Mouse (Mus musculus) embryonic facial prominence, embryonic 15.5 days (tissue): Measurements from ENCODE around the gene Ptgfrn. TPM values are rescaled to one million over a fixed set of nuclear protein-coding genes. Genes with fewer than 3 reads are reported as not detected.

Source experiments
- ATAC-seq: fragments of 200-750 bp; cut with Nextera tagmentation; 2 replicates; pipeline ENCODE4 v1.8.0; 2017; ENCODE audit warnings: low read depth, moderate TSS enrichment; ENCODE audit not compliant: insufficient number of reproducible peaks, low FRiP score, low TSS enrichment
- H3K27ac ChIP-seq: fragments of 300-500 bp; sonication (generic); replicated peaks from 2 replicates; pipeline ENCODE4 v1.5.1; 2015; ENCODE audit warnings: mild to moderate bottlenecking, inconsistent platforms
- H3K27me3 ChIP-seq: fragments of 300-500 bp; sonication (generic); 2 replicates; pipeline ENCODE4 v1.6.1; 2015; ENCODE audit warnings: inconsistent platforms
- H3K36me3 ChIP-seq: fragments of 300-500 bp; sonication (generic); 2 replicates; pipeline ENCODE4 v1.6.1; 2015; ENCODE audit warnings: mild to moderate bottlenecking, inconsistent platforms
- H3K4me1 ChIP-seq: fragments of 300-500 bp; sonication (generic); 2 replicates; pipeline ENCODE4 v1.6.1; 2015; ENCODE audit warnings: inconsistent platforms
- H3K4me2 ChIP-seq: fragments of 300-500 bp; sonication (generic); replicated peaks from 2 replicates; pipeline ENCODE4 v1.6.1; 2015; ENCODE audit warnings: mild to moderate bottlenecking, inconsistent platforms
- H3K4me3 ChIP-seq: fragments of 300-500 bp; sonication (generic); replicated peaks from 2 replicates; pipeline ENCODE4 v1.5.1; 2015; ENCODE audit warnings: mild to moderate bottlenecking, inconsistent platforms
- H3K9ac ChIP-seq: fragments of 300-500 bp; sonication (generic); 2 replicates; pipeline ENCODE4 v1.6.1; 2015; ENCODE audit warnings: inconsistent platforms
- H3K9me3 ChIP-seq: fragments of 300-500 bp; sonication (generic); replicated peaks from 2 replicates; pipeline ENCODE4 v1.6.1; 2016; ENCODE audit warnings: inconsistent platforms
- WGBS: fragments of 180-500 bp; shearing (Covaris S2); methylation state at CpG from one replicate; pipeline ENCODE4 v1.1.7; 2015; 5-methylcytosine and 5-hydroxymethylcytosine counted together
- polyA plus RNA-seq: library from polyadenylated mRNA; unstranded; fragments of >200 nt; fragmentation: Nextera tagmentation; extraction: Ambion mirVana; gene quantifications from 2 replicates; pipeline ENCODE4 v1.2.1, GENCODE M21; 2015

Ptgfrn gene
- polyA plus RNA-seq, 1 experiment from 2014 or later = 7.4 TPM

DNA sequence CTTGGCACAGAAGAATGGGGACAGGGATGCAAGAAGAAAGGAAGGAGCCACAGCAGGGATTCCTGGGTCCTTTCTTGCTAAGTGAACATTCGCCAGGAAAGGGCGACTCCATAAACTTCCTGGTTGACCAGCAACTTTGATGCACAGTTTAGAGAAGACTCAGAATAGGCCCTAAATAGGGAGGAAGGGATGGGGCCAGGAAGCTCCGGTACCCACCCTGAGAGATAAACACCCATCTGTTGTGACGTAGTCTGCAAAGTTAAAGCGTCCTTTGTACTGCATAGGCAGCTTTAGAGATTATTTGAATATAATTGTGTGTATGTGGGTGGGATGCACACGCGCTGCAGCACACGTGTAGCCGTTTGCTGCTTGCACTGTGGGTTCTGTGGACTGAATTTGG is 75.6 kb downstream of the Ptgfrn start:
- no peak overlapping the region for H3K9ac ChIP-seq
- no peak overlapping the region for H3K4me2 ChIP-seq
- H3K4me3 ChIP-seq = no peak overlapping the region
- no peaks in the 10 kb centered on the region for H3K36me3 ChIP-seq
- 87% methylated on average over 9 of the region's 9 CpGs for WGBS
- H3K27me3 ChIP-seq = no peaks in the 10 kb centered on the region
- H3K4me1 ChIP-seq = peaks cover 25% of the 10 kb centered on the region
- H3K9me3 ChIP-seq = no peaks in the 10 kb centered on the region
- H3K27ac ChIP-seq = no peak overlapping the region
- no peak for ATAC-seq

DNA sequence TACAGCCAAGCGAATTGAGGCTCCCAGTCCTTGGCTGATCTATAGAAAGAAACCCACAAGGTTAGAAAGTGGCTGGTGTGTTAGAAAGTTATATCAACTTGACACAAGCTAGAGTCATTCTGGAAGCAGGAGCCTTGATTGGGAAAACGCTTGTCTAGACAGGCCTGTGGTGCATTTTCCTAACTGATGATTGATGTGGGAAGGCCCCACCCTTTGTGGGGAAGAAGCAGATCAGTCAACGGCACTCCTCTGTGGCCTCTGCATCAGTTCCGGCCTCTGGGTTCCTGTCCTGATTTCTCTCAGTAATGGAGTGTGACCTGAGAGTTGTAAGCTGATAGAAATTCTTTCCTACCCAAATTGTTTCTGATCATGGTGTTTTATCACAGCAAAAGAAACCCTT is 76.4 kb downstream of the Ptgfrn start:
- H3K4me3 ChIP-seq = no peak overlapping the region
- H3K4me1 ChIP-seq = peaks cover 25% of the 10 kb centered on the region
- no peaks in the 10 kb centered on the region for H3K9me3 ChIP-seq
- WGBS = 45% methylated on average over 4 of the region's 4 CpGs
- no peak overlapping the region for H3K9ac ChIP-seq
- H3K27me3 ChIP-seq = no peaks in the 10 kb centered on the region
- peak overlapping the region; percentile 0; the same call in 1 of the 2 replicates for H3K27ac ChIP-seq
- ATAC-seq = no peak
- no peak overlapping the region for H3K4me2 ChIP-seq
- no peaks in the 10 kb centered on the region for H3K36me3 ChIP-seq

DNA sequence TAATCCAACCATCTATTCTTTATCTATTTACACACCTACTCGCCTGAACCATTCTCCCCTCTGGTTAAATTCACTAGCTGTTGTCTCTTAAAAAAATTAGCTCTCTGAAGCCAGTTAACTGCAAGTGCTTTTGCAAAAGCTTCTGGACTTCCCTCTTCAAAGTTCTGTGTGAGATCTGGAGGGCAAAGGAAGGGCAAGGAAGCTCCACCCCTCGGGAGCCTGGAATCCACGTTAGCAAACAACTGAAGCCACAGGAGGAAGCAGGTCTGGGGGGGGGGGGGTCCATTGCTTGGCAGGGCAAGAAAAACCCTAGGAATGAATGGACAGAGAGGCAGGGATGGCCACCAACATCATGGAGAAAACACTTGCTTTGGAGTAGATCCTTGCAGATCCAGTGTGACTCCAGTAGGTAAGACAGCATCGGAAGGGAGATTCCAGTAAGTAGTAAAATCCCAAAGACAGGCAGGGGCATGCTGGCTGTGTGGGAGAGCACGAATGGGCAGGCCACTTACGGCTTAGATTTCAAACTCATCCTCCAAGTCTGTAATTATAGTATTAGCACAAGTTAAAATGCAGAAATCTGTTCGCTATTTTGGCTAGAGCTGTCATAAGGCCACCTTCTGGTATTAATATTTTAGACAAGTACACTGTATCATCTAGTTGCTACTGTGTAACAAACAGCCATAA is 78.5 kb downstream of the Ptgfrn start:
- Histone ChIP-seq H3K9me3 (no peaks in the 10 kb centered on the region), H3K9ac (no peak overlapping the region), H3K36me3 (no peaks in the 10 kb centered on the region), H3K4me2 (no peak overlapping the region), H3K27ac (peak overlapping the region; percentile 66), H3K4me3 (no peak overlapping the region), H3K4me1 (peaks cover 21% of the 10 kb centered on the region; the same call in 1 of the 2 replicates), H3K27me3 (no peaks in the 10 kb centered on the region)
- ATAC-seq = no peak
- WGBS = 36% methylated on average over 7 of the region's 7 CpGs

DNA sequence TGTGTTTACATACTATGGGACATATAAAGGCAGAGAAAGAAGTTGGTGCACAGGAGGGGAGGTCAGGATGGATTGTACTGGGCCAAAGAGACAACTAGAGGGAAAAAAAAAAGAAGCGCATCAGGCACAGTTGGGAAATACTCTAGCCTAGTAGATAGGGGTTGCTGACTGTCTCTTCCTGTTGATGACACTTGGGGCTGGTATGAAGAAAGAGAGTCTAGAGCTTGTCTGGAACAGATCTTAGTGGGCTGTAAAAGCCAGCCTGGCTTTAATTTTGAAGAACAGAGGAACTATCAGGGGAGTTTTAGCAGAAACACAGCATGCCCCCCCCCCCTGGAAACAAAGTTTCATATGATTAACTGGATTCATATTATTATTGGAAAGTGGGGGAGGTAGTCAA is 79.4 kb downstream of the Ptgfrn start:
- H3K4me2 ChIP-seq = no peak overlapping the region
- no peaks in the 10 kb centered on the region for H3K27me3 ChIP-seq
- WGBS = 97% methylated on average over 1 of the region's 1 CpGs
- H3K9ac ChIP-seq = no peak overlapping the region
- no peak for ATAC-seq
- no peak overlapping the region for H3K4me3 ChIP-seq
- no peaks in the 10 kb centered on the region for H3K9me3 ChIP-seq
- H3K4me1 ChIP-seq = peaks cover 21% of the 10 kb centered on the region; the same call in 1 of the 2 replicates
- H3K27ac ChIP-seq = no peak overlapping the region
- no peaks in the 10 kb centered on the region for H3K36me3 ChIP-seq

DNA sequence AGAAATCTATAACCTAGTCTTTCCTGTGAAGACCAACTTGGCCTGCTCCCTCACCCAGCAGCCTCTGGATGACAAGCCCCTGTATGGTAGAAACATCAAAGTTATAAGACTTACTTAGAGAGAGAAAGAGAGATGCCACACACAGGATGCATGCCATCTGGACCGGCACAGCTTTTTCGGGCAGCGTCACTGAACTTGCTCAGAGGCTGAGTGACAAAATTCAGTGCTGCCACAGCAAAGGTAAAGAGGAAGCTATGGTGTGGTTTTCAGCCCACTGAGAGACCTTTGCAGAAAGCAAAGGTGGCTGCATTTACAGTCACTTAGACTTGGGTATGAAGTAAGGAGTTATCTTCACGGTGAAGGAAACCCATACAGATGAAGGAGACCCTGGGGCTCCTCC is 80.7 kb downstream of the Ptgfrn start, which contains the start of gene Cd101:
Cd101 (minus strand) TSS at position 218 of the 400 bp plus-strand sequence.
- Histone ChIP-seq H3K4me1 (peaks cover 21% of the 10 kb centered on the region; the same call in 1 of the 2 replicates), H3K4me3 (no peak within 1 kb of the TSS), H3K4me2 (no peak within 1 kb of the TSS), H3K27me3 (no peaks in the 10 kb centered on the region), H3K27ac (no peak within 1 kb of the TSS), H3K36me3 (no peaks in the 10 kb centered on the region), H3K9ac (no peak within 1 kb of the TSS), H3K9me3 (no peaks in the 10 kb centered on the region)
- no peak for ATAC-seq
- 72% methylated on average over 4 of the region's 4 CpGs for WGBS

DNA sequence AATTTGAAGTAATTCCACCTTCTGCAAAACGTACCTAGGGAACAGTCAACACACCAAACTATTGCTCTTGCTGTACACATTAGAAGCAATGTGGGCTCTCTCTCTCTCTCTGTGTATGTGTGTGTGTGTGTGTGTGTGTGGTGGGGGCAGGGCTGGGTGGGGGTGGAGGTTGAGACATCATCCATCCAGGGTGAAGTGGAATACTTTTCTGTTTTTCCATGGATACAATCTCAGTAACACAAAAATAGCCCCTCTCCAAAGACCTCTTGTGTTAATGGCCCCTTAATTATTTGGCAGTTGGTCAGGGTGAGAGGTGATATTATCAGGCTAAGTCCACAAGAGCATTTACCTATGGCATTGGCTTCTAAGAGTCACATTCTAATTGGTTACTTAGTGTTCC is 83.3 kb downstream of the Ptgfrn start:
- no peak for ATAC-seq
- Histone ChIP-seq H3K27ac (no peak overlapping the region), H3K9ac (no peak overlapping the region), H3K27me3 (no peaks in the 10 kb centered on the region), H3K4me3 (no peak overlapping the region), H3K9me3 (no peaks in the 10 kb centered on the region), H3K36me3 (no peaks in the 10 kb centered on the region), H3K4me2 (no peak overlapping the region), H3K4me1 (peaks cover 8% of the 10 kb centered on the region; the same call in 1 of the 2 replicates)
- 75% methylated on average over 1 of the region's 1 CpGs for WGBS

DNA sequence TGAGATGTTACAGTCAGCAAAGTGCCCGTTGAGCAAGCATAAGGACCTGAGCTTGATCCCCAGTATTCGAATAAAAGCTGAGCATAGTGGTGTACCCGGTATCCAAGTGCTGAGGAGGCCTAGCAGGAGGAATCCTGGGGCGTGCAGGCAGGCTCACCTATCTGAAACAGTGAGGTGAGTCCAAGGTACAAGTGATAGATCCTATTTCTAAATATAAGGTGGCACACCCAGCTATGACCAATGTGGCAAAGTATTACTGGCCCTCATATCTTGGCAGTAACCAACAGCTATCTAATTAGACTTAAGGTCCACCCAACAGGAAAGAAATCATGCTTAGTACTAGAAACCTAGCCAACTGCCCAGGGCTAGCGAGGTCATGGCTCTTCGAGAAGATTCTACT is 87.1 kb downstream of the Ptgfrn start:
- no peak overlapping the region for H3K27ac ChIP-seq
- no peak overlapping the region for H3K9ac ChIP-seq
- no peak overlapping the region for H3K4me2 ChIP-seq
- no peaks in the 10 kb centered on the region for H3K27me3 ChIP-seq
- H3K4me1 ChIP-seq = no peaks in the 10 kb centered on the region
- ATAC-seq = no peak
- no peak overlapping the region for H3K4me3 ChIP-seq
- 86% methylated on average over 6 of the region's 6 CpGs for WGBS
- H3K9me3 ChIP-seq = no peaks in the 10 kb centered on the region
- H3K36me3 ChIP-seq = no peaks in the 10 kb centered on the region

DNA sequence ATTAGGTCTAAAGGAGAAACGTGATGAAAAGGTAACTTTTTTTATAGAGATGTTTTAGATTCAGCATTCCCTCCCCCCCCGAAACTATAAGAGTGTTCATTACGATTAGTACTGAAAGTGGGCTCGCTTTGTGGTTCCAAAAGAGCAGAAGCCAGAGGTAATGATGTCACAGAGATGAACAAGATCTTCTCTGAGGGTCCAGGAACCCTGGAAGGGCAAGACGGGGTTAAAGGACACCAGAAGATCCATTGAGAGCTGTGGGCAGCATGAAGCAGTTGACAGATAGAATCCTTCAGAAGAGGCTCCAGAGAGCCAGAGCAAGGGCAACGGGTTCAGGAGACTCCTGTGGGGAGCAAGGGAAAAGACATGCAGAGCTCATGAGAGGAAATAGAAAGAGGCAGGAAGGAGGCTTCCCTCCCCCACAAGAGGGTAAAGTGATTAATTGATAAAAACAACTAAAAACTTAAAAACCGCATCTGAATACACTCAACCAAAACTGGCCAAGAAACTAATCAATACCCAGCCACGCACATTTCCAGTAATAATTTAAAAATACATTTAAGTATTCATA is 88.5 kb downstream of the Ptgfrn start:
- no peaks in the 10 kb centered on the region for H3K4me1 ChIP-seq
- 71% methylated on average over 8 of the region's 8 CpGs for WGBS
- no peak overlapping the region for H3K9ac ChIP-seq
- no peak for ATAC-seq
- H3K4me2 ChIP-seq = no peak overlapping the region
- H3K27ac ChIP-seq = no peak overlapping the region
- H3K4me3 ChIP-seq = no peak overlapping the region
- no peaks in the 10 kb centered on the region for H3K9me3 ChIP-seq
- no peaks in the 10 kb centered on the region for H3K36me3 ChIP-seq
- no peaks in the 10 kb centered on the region for H3K27me3 ChIP-seq

DNA sequence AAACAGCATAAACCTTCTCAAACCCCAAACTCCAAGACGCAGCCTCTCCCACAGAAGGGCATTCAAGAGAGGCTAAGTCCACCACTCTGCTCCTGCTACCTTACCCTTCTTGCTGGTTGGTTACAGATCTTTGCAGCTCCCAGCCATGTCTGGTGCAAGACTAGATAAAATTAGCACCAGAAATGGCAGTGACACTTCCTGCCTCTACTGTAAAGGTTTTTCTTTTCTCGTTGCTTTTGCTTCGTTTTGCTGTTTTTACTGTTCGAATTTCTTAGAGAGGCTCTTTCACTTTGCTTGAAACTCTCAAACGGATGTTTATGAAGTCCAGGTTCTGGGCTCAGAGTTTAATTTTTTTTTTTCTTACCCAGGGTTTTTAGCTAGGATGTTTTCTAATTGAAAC is 89.0 kb downstream of the Ptgfrn start:
- no peak overlapping the region for H3K4me2 ChIP-seq
- no peaks in the 10 kb centered on the region for H3K4me1 ChIP-seq
- WGBS = 77% methylated on average over 5 of the region's 5 CpGs
- no peaks in the 10 kb centered on the region for H3K9me3 ChIP-seq
- H3K27ac ChIP-seq = no peak overlapping the region
- H3K4me3 ChIP-seq = no peak overlapping the region
- no peaks in the 10 kb centered on the region for H3K27me3 ChIP-seq
- no peak for ATAC-seq
- no peak overlapping the region for H3K9ac ChIP-seq
- H3K36me3 ChIP-seq = no peaks in the 10 kb centered on the region

DNA sequence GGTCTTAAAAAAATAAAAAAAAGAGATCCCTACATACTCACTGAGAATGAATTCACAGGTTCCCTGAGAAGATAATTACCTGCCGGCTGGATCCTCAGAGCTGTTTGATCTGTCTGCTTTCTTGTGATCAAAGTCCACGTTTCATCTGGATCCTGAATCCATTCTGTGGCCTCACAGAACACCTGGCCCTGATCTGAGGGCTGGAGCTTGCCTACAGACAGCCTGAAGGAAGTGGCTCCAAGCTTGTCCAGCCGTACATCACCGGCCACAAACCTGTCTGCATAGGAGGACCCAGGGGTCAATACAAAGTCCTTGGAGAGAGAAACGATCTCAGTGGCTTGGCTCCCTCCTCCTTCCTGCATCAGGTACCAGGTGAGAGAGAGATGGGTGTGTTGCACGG is 91.6 kb downstream of the Ptgfrn start:
- WGBS = 70% methylated on average over 6 of the region's 6 CpGs
- H3K9me3 ChIP-seq = no peaks in the 10 kb centered on the region
- H3K4me2 ChIP-seq = no peak overlapping the region
- no peaks in the 10 kb centered on the region for H3K27me3 ChIP-seq
- no peak for ATAC-seq
- H3K9ac ChIP-seq = no peak overlapping the region
- H3K36me3 ChIP-seq = no peaks in the 10 kb centered on the region
- no peak overlapping the region for H3K4me3 ChIP-seq
- H3K27ac ChIP-seq = no peak overlapping the region
- peaks cover 8% of the 10 kb centered on the region; the same call in 1 of the 2 replicates for H3K4me1 ChIP-seq

DNA sequence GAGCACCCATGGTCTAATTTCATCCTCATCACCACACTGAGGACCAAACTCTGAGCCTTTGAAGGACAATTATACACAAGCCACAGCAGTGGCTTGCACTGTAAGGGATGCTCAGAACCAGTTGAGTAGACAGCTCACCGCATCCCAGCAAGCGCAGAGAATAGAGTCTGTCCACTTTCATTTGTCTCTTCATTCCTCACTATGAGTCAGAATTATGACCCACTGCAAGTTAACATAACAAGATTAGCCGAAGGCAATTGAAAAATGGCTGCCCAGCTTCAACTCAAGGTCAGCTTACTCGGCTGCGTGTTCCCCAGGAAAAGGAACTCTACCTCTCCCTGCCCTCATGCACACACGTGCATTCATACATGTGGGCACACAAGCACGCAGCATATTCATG is 94.0 kb downstream of the Ptgfrn start:
- ATAC-seq = no peak
- H3K36me3 ChIP-seq = no peaks in the 10 kb centered on the region
- H3K4me3 ChIP-seq = no peak overlapping the region
- 90% methylated on average over 7 of the region's 7 CpGs for WGBS
- H3K4me1 ChIP-seq = peaks cover 13% of the 10 kb centered on the region; the same call in 1 of the 2 replicates
- no peak overlapping the region for H3K4me2 ChIP-seq
- no peaks in the 10 kb centered on the region for H3K9me3 ChIP-seq
- no peaks in the 10 kb centered on the region for H3K27me3 ChIP-seq
- H3K27ac ChIP-seq = no peak overlapping the region
- H3K9ac ChIP-seq = no peak overlapping the region

DNA sequence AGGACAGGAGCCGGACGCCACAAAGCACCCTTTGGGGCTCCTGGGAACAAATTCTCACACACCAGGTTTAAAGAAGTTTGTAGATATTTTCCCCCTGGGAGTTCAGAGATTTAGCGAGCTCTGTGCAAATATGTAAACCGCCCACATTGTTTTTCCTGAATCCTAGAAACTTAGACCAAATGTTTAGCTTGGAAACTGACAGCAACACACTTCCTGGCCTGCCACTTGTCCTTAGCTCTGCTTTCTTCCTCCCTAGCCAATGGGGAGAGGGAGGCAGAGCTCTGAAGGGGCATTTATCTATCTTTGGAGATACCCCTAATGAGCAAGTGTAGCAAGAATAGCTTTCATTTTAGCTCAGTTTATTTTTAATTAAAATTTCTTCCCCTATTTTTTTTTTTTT is 94.8 kb downstream of the Ptgfrn start:
- H3K36me3 ChIP-seq = no peaks in the 10 kb centered on the region
- H3K4me3 ChIP-seq = no peak overlapping the region
- no peak overlapping the region for H3K9ac ChIP-seq
- no peaks in the 10 kb centered on the region for H3K9me3 ChIP-seq
- H3K27ac ChIP-seq = no peak overlapping the region
- H3K4me2 ChIP-seq = no peak overlapping the region
- peaks cover 13% of the 10 kb centered on the region; the same call in 1 of the 2 replicates for H3K4me1 ChIP-seq
- no peak for ATAC-seq
- no peaks in the 10 kb centered on the region for H3K27me3 ChIP-seq
- WGBS = 27% methylated on average over 4 of the region's 4 CpGs
